Mouse (Mus musculus) liver, adult 2 months (tissue): ENCODE data around the gene Rap1gds1. TPM values are rescaled to one million over a fixed set of nuclear protein-coding genes. Genes with fewer than 3 reads are reported as not detected.

Experiments
- DNase-seq: peaks from one replicate; pipeline ENCODE4 v3.0.0-alpha.2; 2011; ENCODE audit warnings: low read depth, low spot score; ENCODE audit errors: extremely low read depth
- H3K27ac ChIP-seq: fragments of 200-500 bp; replicated peaks from 2 replicates; pipeline ENCODE4 v1.5.1; 2012; ENCODE audit warnings: low read depth, mild to moderate bottlenecking, control low read depth, inconsistent platforms, low read length; ENCODE audit not compliant: insufficient read depth
- H3K27me3 ChIP-seq: fragments of 200-500 bp; 2 replicates; pipeline ENCODE4 v1.6.1; 2012; ENCODE audit warnings: mild to moderate bottlenecking, moderate library complexity, low read length, inconsistent platforms; ENCODE audit not compliant: control insufficient read depth, insufficient read depth
- H3K36me3 ChIP-seq: fragments of 200-500 bp; 2 replicates; pipeline ENCODE4 v1.6.1; 2012; ENCODE audit warnings: low read length, inconsistent platforms; ENCODE audit not compliant: control insufficient read depth, insufficient read depth
- H3K4me1 ChIP-seq: fragments of 200-500 bp; 2 replicates; pipeline ENCODE4 v1.6.1; 2011; ENCODE audit warnings: low read length; ENCODE audit not compliant: control insufficient read depth, insufficient read depth
- H3K4me3 ChIP-seq: fragments of 200-500 bp; 2 replicates; pipeline ENCODE4 v1.5.1; 2011; ENCODE audit warnings: low read depth, mild to moderate bottlenecking, control low read depth, low read length, moderate library complexity; ENCODE audit not compliant: insufficient read depth
- H3K79me2 ChIP-seq: fragments of 200-500 bp; 2 replicates; pipeline ENCODE4 v1.6.1; 2012; ENCODE audit warnings: inconsistent platforms, mild to moderate bottlenecking, low read length, moderate library complexity; ENCODE audit not compliant: control insufficient read depth, insufficient read depth
- H3K9ac ChIP-seq: fragments of 200-500 bp; 2 replicates; pipeline ENCODE4 v1.6.1; 2012; ENCODE audit warnings: low read depth, mild to moderate bottlenecking, control low read depth, inconsistent platforms, low read length
- CTCF ChIP-seq: fragments of 200-500 bp; IDR thresholded peaks from 2 replicates; pipeline ENCODE4 v1.5.1; 2011; ENCODE audit warnings: low read depth, low read length, control low read depth
- POLR2A ChIP-seq: fragments of 200-500 bp; IDR thresholded peaks from 2 replicates; pipeline ENCODE4 v1.6.1; 2011; ENCODE audit warnings: low read length, control low read depth; ENCODE audit not compliant: insufficient read depth; ENCODE audit errors: extremely low read depth
- WGBS: fragments of 180-500 bp; shearing (Covaris S2); methylation state at CpG from one replicate; pipeline ENCODE4 v1.1.7; 2018; 5-methylcytosine and 5-hydroxymethylcytosine counted together
- polyA plus RNA-seq: library from polyadenylated mRNA; depleted of rRNA; stranded (reverse); fragments of >200 nt; gene quantifications from 2 replicates; pipeline ENCODE4 v1.2.3, GENCODE M21; 2012
- total RNA-seq: library from RNA; depleted of rRNA; stranded (reverse); fragments of >200 nt; gene quantifications from 2 replicates; pipeline ENCODE4 v1.2.3, GENCODE M21; 2014

The Rap1gds1 gene
- total and polyA plus RNA-seq, 2 experiments, result 6.7 to 13.9 TPM

- 44% methylated on average over 8 of the region's 8 CpGs for WGBS
Measured at GRCm38 (mm10) chr3:138914626-138915288, 160.2 kb downstream of the Rap1gds1 start.

GRCm38 (mm10) chr3:138912504-138912903 lies 162.5 kb downstream of the Rap1gds1 start:
- no peaks in the 10 kb centered on the region for H3K27me3 ChIP-seq
- DNase-seq, result no peak
- no peak overlapping the region for H3K4me3 ChIP-seq
- TF ChIP-seq POLR2A, result no peak
- TF ChIP-seq CTCF, result no peak
- H3K4me1 ChIP-seq, result no peaks in the 10 kb centered on the region
- H3K79me2 ChIP-seq, result no peaks in the 10 kb centered on the region
- H3K9ac ChIP-seq, result no peak overlapping the region
- H3K36me3 ChIP-seq, result no peaks in the 10 kb centered on the region
- H3K27ac ChIP-seq, result no peak overlapping the region
- WGBS, result 86% methylated on average over 8 of the region's 8 CpGs

More at GRCm38 (mm10) chr3:138914626-138915288, 160.2 kb downstream of the Rap1gds1 start:
- Histone ChIP-seq H3K4me3 (no peak overlapping the region), H3K79me2 (no peaks in the 10 kb centered on the region), H3K36me3 (no peaks in the 10 kb centered on the region; the same call in 1 of the 2 replicates), H3K9ac (no peak overlapping the region), H3K4me1 (no peaks in the 10 kb centered on the region), H3K27me3 (no peaks in the 10 kb centered on the region), H3K27ac (no peak overlapping the region)
- peak; percentile 9 for DNase-seq
- TF ChIP-seq CTCF, result no peak
- no peak for TF ChIP-seq POLR2A

- no peak for DNase-seq
- TF ChIP-seq POLR2A (no peak), CTCF (no peak)
Measured at GRCm38 (mm10) chr3:138909313-138909712, 165.7 kb downstream of the Rap1gds1 start.

GRCm38 (mm10) chr3:138906112-138906880 lies 168.7 kb downstream of the Rap1gds1 start:
- Histone ChIP-seq H3K9ac (no peak overlapping the region), H3K4me3 (no peak overlapping the region), H3K27ac (no peak overlapping the region), H3K36me3 (no peaks in the 10 kb centered on the region), H3K4me1 (0 out of 2 replicates have a peak, but pooled peaks cover 1% of the 10 kb centered on the region), H3K79me2 (no peaks in the 10 kb centered on the region), H3K27me3 (no peaks in the 10 kb centered on the region)
- TF ChIP-seq POLR2A (no peak), CTCF (peak; percentile 92)
- WGBS, result 34% methylated on average over 17 of the region's 17 CpGs
- peak; percentile 32 for DNase-seq

More at GRCm38 (mm10) chr3:138909313-138909712, 165.7 kb downstream of the Rap1gds1 start:
- H3K27me3 ChIP-seq, result no peaks in the 10 kb centered on the region
- no peaks in the 10 kb centered on the region for H3K36me3 ChIP-seq
- H3K4me3 ChIP-seq, result no peak overlapping the region
- H3K9ac ChIP-seq, result no peak overlapping the region
- H3K27ac ChIP-seq, result no peak overlapping the region
- H3K79me2 ChIP-seq, result no peaks in the 10 kb centered on the region
- 90% methylated on average over 2 of the region's 2 CpGs for whole genome bisulfite sequencing
- 0 out of 2 replicates have a peak, but pooled peaks cover 1% of the 10 kb centered on the region for H3K4me1 ChIP-seq

- H3K4me1 ChIP-seq, result 0 out of 2 replicates have a peak, but pooled peaks cover 1% of the 10 kb centered on the region
- no peaks in the 10 kb centered on the region for H3K27me3 ChIP-seq
- H3K4me3 ChIP-seq, result no peak overlapping the region
- H3K36me3 ChIP-seq, result no peaks in the 10 kb centered on the region
- no peaks in the 10 kb centered on the region for H3K79me2 ChIP-seq
- no peak overlapping the region for H3K9ac ChIP-seq
- TF ChIP-seq POLR2A, result no peak
- no peak for TF ChIP-seq CTCF
- 80% methylated on average over 7 of the region's 7 CpGs for WGBS
- no peak overlapping the region for H3K27ac ChIP-seq
- no peak for DNase-seq
Measured at GRCm38 (mm10) chr3:138905678-138906077, 169.3 kb downstream of the Rap1gds1 start.
